Mouse (Mus musculus) right cerebral cortex, postnatal 36 days (tissue): ENCODE data around the gene Bmpr1a.

Source experiments
- DNase-seq, 2 experiments: peaks; one replicate each; pipeline ENCODE4 v3.0.0; 2022; ENCODE audit warnings: low spot score in 2 of 2, mixed read lengths in 1 of 2

The Bmpr1a gene

GRCm38 (mm10) chr14:34505309-34505708 is 2.2 kb upstream of the Bmpr1a start:
- no peak for DNase-seq

- DNase-seq, result no peak
These were observed 1.2 kb upstream of the Bmpr1a start for GRCm38 (mm10) chr14:34504377-34504776.

- DNase-seq, result no peak
These were observed 618 bp upstream of the Bmpr1a start for GRCm38 (mm10) chr14:34503759-34504158.

- peak; percentile 79 for DNase-seq
These were observed 441 bp downstream of the Bmpr1a start for GRCm38 (mm10) chr14:34502475-34503324.

GRCm38 (mm10) chr14:34501804-34502474 is 1.2 kb downstream of the Bmpr1a start:
- DNase-seq, result peak; percentile 25 to 32

- no peak for DNase-seq
These were observed 1.7 kb downstream of the Bmpr1a start for GRCm38 (mm10) chr14:34501447-34501803.

- DNase-seq, result no peak
These were observed 2.8 kb downstream of the Bmpr1a start for GRCm38 (mm10) chr14:34500309-34500708.

- no peak for DNase-seq
These were observed 3.5 kb downstream of the Bmpr1a start for GRCm38 (mm10) chr14:34499664-34500063.

GRCm38 (mm10) chr14:34497346-34497745 is 5.8 kb downstream of the Bmpr1a start:
- DNase-seq, result no peak

- no peak for DNase-seq
These were observed 9.5 kb downstream of the Bmpr1a start for GRCm38 (mm10) chr14:34493682-34494081.

GRCm38 (mm10) chr14:34492688-34493087 is 10.5 kb downstream of the Bmpr1a start:
- no peak for DNase-seq

- no peak for DNase-seq
These were observed 12.2 kb downstream of the Bmpr1a start for GRCm38 (mm10) chr14:34490965-34491364.

- DNase-seq, result no peak
These were observed 13.2 kb downstream of the Bmpr1a start for GRCm38 (mm10) chr14:34489928-34490327.

- DNase-seq, result no peak
These were observed 17.0 kb downstream of the Bmpr1a start for GRCm38 (mm10) chr14:34486169-34486568.

- DNase-seq, result no peak
These were observed 19.4 kb downstream of the Bmpr1a start for GRCm38 (mm10) chr14:34483469-34484341.

- no peak for DNase-seq
These were observed 31.6 kb downstream of the Bmpr1a start for GRCm38 (mm10) chr14:34471591-34471990.

- DNase-seq, result no peak
These were observed 36.9 kb downstream of the Bmpr1a start for GRCm38 (mm10) chr14:34466291-34466690.

- no peak for DNase-seq
These were observed 43.8 kb downstream of the Bmpr1a start for GRCm38 (mm10) chr14:34459386-34459785.

GRCm38 (mm10) chr14:34458880-34459279 is 44.3 kb downstream of the Bmpr1a start:
- DNase-seq, result no peak

GRCm38 (mm10) chr14:34454282-34454681 is 48.9 kb downstream of the Bmpr1a start:
- no peak for DNase-seq

- no peak for DNase-seq
These were observed 49.5 kb downstream of the Bmpr1a start for GRCm38 (mm10) chr14:34453648-34454047.

GRCm38 (mm10) chr14:34451872-34452271 is 51.3 kb downstream of the Bmpr1a start:
- no peak for DNase-seq
